Mouse (Mus musculus): ENCODE results near the gene Tssk2. TPM values are rescaled to one million over a fixed set of nuclear protein-coding genes. Genes with fewer than 3 reads are reported as not detected.

The Tssk2 gene
- total RNA-seq, 2 experiments from 2014 or later, result not detected

GRCm38 (mm10) chr16:17911052-17911595 is 12.7 kb downstream of the Tssk2 start, which contains the start of gene Ess2:
TSS of gene Ess2 (minus strand) at chr16:17911348.
- peak; percentile 93 to 96 for DNase-seq

- no peak for DNase-seq
Observed at GRCm38 (mm10) chr16:17914307-17915249, 16.1 kb downstream of the Tssk2 start, which contains the start of gene Gsc2. TSS of gene Gsc2 (minus strand) at chr16:17915059.

- DNase-seq, result no peak
Observed at GRCm38 (mm10) chr16:17920586-17920985, 22.1 kb downstream of the Tssk2 start.

- peak; percentile 96 for DNase-seq
Observed at GRCm38 (mm10) chr16:17921325-17922162, 23.1 kb downstream of the Tssk2 start.

- DNase-seq, result no peak
Observed at GRCm38 (mm10) chr16:17922163-17922538, 23.7 kb downstream of the Tssk2 start.

- peak in 1 of 2 experiments; percentile 19 for DNase-seq
Observed at GRCm38 (mm10) chr16:17927351-17928082, 29.1 kb downstream of the Tssk2 start.

GRCm38 (mm10) chr16:17928087-17928580 is 29.7 kb downstream of the Tssk2 start, which contains the start of gene Slc25a1:
TSS of gene Slc25a1 (minus strand) at chr16:17928219.
- DNase-seq, result peak; percentile 78

- DNase-seq, result peak; percentile 72 to 77
Observed at GRCm38 (mm10) chr16:17928627-17929104, 30.2 kb downstream of the Tssk2 start.

- DNase-seq, result no peak
Observed at GRCm38 (mm10) chr16:17929211-17929610, 30.8 kb downstream of the Tssk2 start.

GRCm38 (mm10) chr16:17929631-17930030 is 31.2 kb downstream of the Tssk2 start:
- no peak for DNase-seq

GRCm38 (mm10) chr16:17931906-17932460 is 33.5 kb downstream of the Tssk2 start:
- DNase-seq, result no peak

- no peak for DNase-seq
Observed at GRCm38 (mm10) chr16:17933594-17934444, 35.4 kb downstream of the Tssk2 start.

- DNase-seq, result no peak
Observed at GRCm38 (mm10) chr16:17934445-17934910, 36.0 kb downstream of the Tssk2 start.

- no peak for DNase-seq
Observed at GRCm38 (mm10) chr16:17936776-17937175, 38.3 kb downstream of the Tssk2 start.

- DNase-seq, result no peak
Observed at GRCm38 (mm10) chr16:17938187-17938586, 39.8 kb downstream of the Tssk2 start.

GRCm38 (mm10) chr16:17938821-17939220 is 40.4 kb downstream of the Tssk2 start:
- peak; percentile 40 to 56 for DNase-seq

- no peak for DNase-seq
Observed at GRCm38 (mm10) chr16:17939255-17939751, 40.9 kb downstream of the Tssk2 start.

- DNase-seq, result no peak
Observed at GRCm38 (mm10) chr16:17943466-17943865, 45.0 kb downstream of the Tssk2 start.

GRCm38 (mm10) chr16:17945081-17945831 is 46.8 kb downstream of the Tssk2 start:
- DNase-seq, result no peak
